Mouse (Mus musculus) CH12.LX (cell line): ENCODE data around the gene Hist1h2bh. TPM values are rescaled to one million over a fixed set of nuclear protein-coding genes. Genes with fewer than 3 reads are reported as not detected.

Source experiments
- DNase-seq: peaks from one replicate; pipeline ENCODE4 v3.0.0-alpha.2; 2013; ENCODE audit errors: extremely low read depth
- H3K27ac ChIP-seq: 2 replicates; pipeline ENCODE4 v1.5.1; 2012; ENCODE audit warnings: low read depth, mild to moderate bottlenecking, control low read depth, moderate library complexity; ENCODE audit not compliant: insufficient read depth
- H3K27me3 ChIP-seq: replicated peaks from 2 replicates; pipeline ENCODE3; 2012; ENCODE audit warnings: inconsistent platforms
- H3K36me3 ChIP-seq, 2 experiments: replicated peaks in 1 of 2; 2 replicates each; pipeline versions ENCODE3 to v1.6.1; 2012; ENCODE audit warnings: inconsistent platforms in 1 of 2, low read length in 1 of 2, mild to moderate bottlenecking in 1 of 2, mixed read lengths in 1 of 2, moderate library complexity in 1 of 2; ENCODE audit not compliant: control insufficient read depth in 1 of 2, insufficient read depth in 1 of 2
- H3K4me1 ChIP-seq, 2 experiments: 2 replicates each; pipeline ENCODE4 v1.6.1; 2012; ENCODE audit warnings: inconsistent platforms in 1 of 2, moderate library complexity in 1 of 2; ENCODE audit not compliant: insufficient read depth in 2 of 2, control insufficient read depth in 1 of 2
- H3K4me2 ChIP-seq: 2 replicates; pipeline ENCODE4 v1.6.1; 2012; ENCODE audit warnings: low read depth, mild to moderate bottlenecking, control low read depth; ENCODE audit not compliant: poor library complexity, insufficient read depth, severe bottlenecking
- H3K4me3 ChIP-seq, 3 experiments: fragments of 150-350 bp in 1 of 3; sonication (generic) in 1 of 3; replicated peaks in 1 of 3; 2 replicates each; pipeline versions ENCODE3 to v1.5.1; 2011 to 2012; ENCODE audit warnings: low read depth in 2 of 3, low read length in 2 of 3, mild to moderate bottlenecking in 2 of 3, moderate library complexity in 2 of 3, control low read depth in 1 of 3, improper control_type of control experiment in 1 of 3, inconsistent platforms in 1 of 3, mixed read lengths in 1 of 3; ENCODE audit not compliant: poor library complexity in 1 of 3
- H3K79me2 ChIP-seq: replicated peaks from 2 replicates; pipeline ENCODE4 v1.6.1; 2012; ENCODE audit warnings: mild to moderate bottlenecking, moderate library complexity; ENCODE audit not compliant: control insufficient read depth, poor library complexity, insufficient read depth, severe bottlenecking; ENCODE audit errors: extremely low read depth
- H3K9ac ChIP-seq: 2 replicates; pipeline ENCODE4 v1.6.1; 2012; ENCODE audit warnings: low read depth, mild to moderate bottlenecking, control low read depth, moderate library complexity; ENCODE audit not compliant: insufficient read depth
- H3K9me3 ChIP-seq: replicated peaks from 2 replicates; pipeline ENCODE3; 2012; ENCODE audit warnings: low read length, inconsistent platforms, mixed read lengths
- BHLHE40 ChIP-seq: IDR thresholded peaks from 2 replicates; pipeline ENCODE4 v1.6.1; 2011; ENCODE audit warnings: mild to moderate bottlenecking, low read depth, low read length, improper control_type of control experiment
- E2F4 ChIP-seq: IDR thresholded peaks from 2 replicates; pipeline ENCODE4 v1.6.1; 2011; ENCODE audit warnings: low read depth, low read length, improper control_type of control experiment; ENCODE audit not compliant: insufficient replicate concordance
- ELF1 ChIP-seq: IDR thresholded peaks from 2 replicates; pipeline ENCODE4 v1.6.1; 2014; ENCODE audit warnings: low read depth, mild to moderate bottlenecking, inconsistent platforms, low read length, improper control_type of control experiment
- HCFC1 ChIP-seq: IDR thresholded peaks from 2 replicates; pipeline ENCODE4 v1.6.1; 2012; ENCODE audit warnings: low read depth, mild to moderate bottlenecking, inconsistent platforms, low read length, improper control_type of control experiment
- JUN ChIP-seq: IDR thresholded peaks from 2 replicates; pipeline ENCODE4 v1.6.1; 2011; ENCODE audit warnings: low read depth, mild to moderate bottlenecking, low read length, improper control_type of control experiment, moderate library complexity; ENCODE audit not compliant: insufficient read depth
- JUND ChIP-seq: conservative IDR thresholded peaks from 2 replicates; pipeline ENCODE4 v1.6.1; 2011; ENCODE audit warnings: low read depth, low read length, improper control_type of control experiment
- MAFK ChIP-seq: IDR thresholded peaks from 2 replicates; pipeline ENCODE4 v1.6.1; 2011; ENCODE audit warnings: low read length, improper control_type of control experiment; ENCODE audit not compliant: insufficient replicate concordance
- MAX ChIP-seq: IDR thresholded peaks from 2 replicates; pipeline ENCODE4 v1.6.1; 2011; ENCODE audit warnings: low read length, improper control_type of control experiment
- MAZ ChIP-seq: IDR thresholded peaks from 2 replicates; pipeline ENCODE4 v1.6.1; 2012; ENCODE audit warnings: low read depth, mild to moderate bottlenecking, inconsistent platforms, low read length, improper control_type of control experiment, moderate library complexity
- MEF2A ChIP-seq: IDR thresholded peaks from 2 replicates; pipeline ENCODE4 v1.6.1; 2014; ENCODE audit warnings: low read depth, mild to moderate bottlenecking, inconsistent platforms, low read length, improper control_type of control experiment, borderline replicate concordance
- MYC ChIP-seq: IDR thresholded peaks from 2 replicates; pipeline ENCODE4 v1.6.1; 2011; ENCODE audit warnings: low read depth, mild to moderate bottlenecking, improper control_type of control experiment, low read length
- NELFE ChIP-seq: IDR thresholded peaks from 2 replicates; pipeline ENCODE4 v1.6.1; 2011; ENCODE audit warnings: low read depth, low read length, improper control_type of control experiment
- PAX5 ChIP-seq: IDR thresholded peaks from 2 replicates; pipeline ENCODE4 v1.6.1; 2012; ENCODE audit warnings: low read length, inconsistent platforms, mixed read lengths
- POLR2A ChIP-seq: IDR thresholded peaks from 2 replicates; pipeline ENCODE4 v1.6.1; 2011; ENCODE audit warnings: low read depth, mild to moderate bottlenecking, improper control_type of control experiment, low read length
- RAD21 ChIP-seq: IDR thresholded peaks from 2 replicates; pipeline ENCODE4 v1.6.1; 2011; ENCODE audit warnings: low read depth, mild to moderate bottlenecking, low read length, improper control_type of control experiment, moderate library complexity
- SIN3A ChIP-seq: IDR thresholded peaks from 2 replicates; pipeline ENCODE4 v1.6.1; 2012; ENCODE audit warnings: low read length, improper control_type of control experiment, inconsistent platforms
- TBP ChIP-seq: conservative IDR thresholded peaks from 2 replicates; pipeline ENCODE4 v1.6.1; 2011; ENCODE audit warnings: low read depth, low read length, improper control_type of control experiment
- USF1 ChIP-seq: IDR thresholded peaks from 2 replicates; pipeline ENCODE4 v1.6.1; 2014; ENCODE audit warnings: low read depth, mild to moderate bottlenecking, inconsistent platforms, low read length, improper control_type of control experiment
- ZC3H11A ChIP-seq: IDR thresholded peaks from 2 replicates; pipeline ENCODE4 v1.6.1; 2012; ENCODE audit warnings: low read depth, mild to moderate bottlenecking, inconsistent platforms, low read length, improper control_type of control experiment
- ZKSCAN1 ChIP-seq: IDR thresholded peaks from 2 replicates; pipeline ENCODE4 v1.6.1; 2012; ENCODE audit warnings: low read depth, inconsistent platforms, low read length, improper control_type of control experiment, borderline replicate concordance
- ZNF384 ChIP-seq: IDR thresholded peaks from 2 replicates; pipeline ENCODE4 v1.6.1; 2012; ENCODE audit warnings: low read depth, low read length, improper control_type of control experiment, inconsistent platforms
- dilution Hi-C: fragments of 300-500 bp; cut with MboI; formaldehyde crosslinking; loops from 2 replicates; pipeline ENCODE4 v1.14.3; 2020; ENCODE audit warnings: low sequenced_read_pairs; ENCODE audit not compliant: extremely low pct_unique_long_range_greater_than_20kb, extremely low pct_ligation_motif_present
- in situ Hi-C: fragments of 300-500 bp; cut with MboI; formaldehyde crosslinking; loops from 3 replicates; pipeline ENCODE4 v1.14.3; 2019; ENCODE audit warnings: low sequenced_read_pairs, low pct_ligation_motif_present, low pct_unique_long_range_greater_than_20kb, mixed read lengths
- polyA plus RNA-seq: library from polyadenylated mRNA; unstranded; fragments of >175 nt; gene quantifications from 2 replicates; pipeline ENCODE4 v1.2.1, GENCODE M21; 2012; ENCODE audit warnings: low read depth; ENCODE audit not compliant: insufficient read length
- total RNA-seq, 2 experiments: library from RNA; depleted of rRNA; stranded (reverse); fragments of 300-350 nt in 1 of 2; fragments of >200 nt in 1 of 2; gene quantifications; 2 replicates each; pipeline ENCODE4 v1.2.3; 2012 to 2014

The Hist1h2bh gene
- total and polyA plus RNA-seq, 3 experiments, result 0.77 to 261 (median 8.0) TPM

DNA sequence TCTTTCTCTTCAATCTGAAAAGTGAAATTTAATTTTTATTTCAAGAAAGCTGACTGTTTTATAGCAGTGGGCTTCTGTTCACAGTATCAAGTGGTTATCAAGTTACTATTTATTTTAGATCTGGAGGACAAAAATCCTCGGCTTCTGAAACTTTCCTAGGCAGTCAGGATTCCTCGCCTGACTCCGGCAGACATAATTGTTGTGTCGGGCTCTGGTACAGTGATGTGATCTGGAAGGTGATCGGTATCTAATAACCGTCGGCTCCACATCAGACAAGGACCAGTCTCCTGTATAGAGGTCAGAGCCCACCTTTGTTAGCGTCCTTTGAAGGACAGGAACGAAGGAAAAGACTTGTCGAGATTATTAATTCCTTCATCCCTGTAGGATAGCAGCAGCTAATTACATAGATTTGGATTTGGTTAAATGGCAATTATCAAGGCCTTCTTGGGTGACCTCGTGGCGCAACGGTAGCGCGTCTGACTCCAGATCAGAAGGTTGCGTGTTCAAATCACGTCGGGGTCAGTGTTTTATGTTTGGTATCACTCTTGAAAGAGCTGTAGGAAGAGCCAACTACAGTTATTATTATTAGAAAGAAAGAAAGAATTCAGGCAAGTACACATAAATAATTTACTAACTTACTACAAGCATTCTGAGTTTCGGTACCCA is 45.4 kb downstream of the Hist1h2bh start (continued):
- no peak for TF ChIP-seq ZC3H11A
- TF ChIP-seq, all 38 proteins: peak for 7

DNA sequence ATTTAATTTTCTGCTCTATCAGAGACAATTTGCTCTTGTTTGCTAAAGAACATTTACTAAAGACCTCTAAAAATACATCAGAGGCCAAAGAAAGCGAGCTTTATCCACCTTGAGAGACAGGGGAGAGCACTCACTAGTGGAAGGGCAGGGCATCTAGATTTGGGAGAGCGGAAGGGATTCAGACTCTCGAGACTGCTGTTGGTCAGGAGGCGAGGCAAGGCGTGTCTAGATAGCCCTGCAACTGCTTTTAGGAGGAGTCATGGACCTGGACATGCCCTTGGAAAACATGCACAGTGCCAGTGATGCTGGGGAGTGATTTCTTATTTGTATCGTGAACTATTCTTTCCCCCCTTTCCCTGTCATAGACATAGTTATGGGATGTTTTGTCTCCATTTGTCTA is 47.7 kb downstream of the Hist1h2bh start:
- Histone ChIP-seq H3K79me2 (no peaks in the 10 kb centered on the region), H3K9me3 (peaks cover 2% of the 10 kb centered on the region), H3K36me3 (no peaks in the 10 kb centered on the region), H3K9ac (no peak overlapping the region), H3K27me3 (peaks cover 2% of the 10 kb centered on the region), H3K4me1 (peaks cover 0 to 3% of the 10 kb centered on the region in 2 experiments; a peak in 2 of 4 replicates), H3K4me2 (no peak overlapping the region), H3K4me3 (no peak overlapping the region), H3K27ac (no peak overlapping the region)
- dilution Hi-C loops (no loop called here), in situ Hi-C loops (no loop called here)
- no peak for DNase-seq
- TF ChIP-seq MEF2A (no peak), E2F4 (no peak), MYC (no peak), MAX (no peak), USF1 (no peak), ZC3H11A (no peak), JUN (no peak), JUND (no peak), HCFC1 (no peak), MAZ (no peak)

- Histone ChIP-seq H3K36me3 (peaks cover 0 to 2% of the 10 kb centered on the region in 2 experiments), H3K4me3 (peak overlapping the region; percentile 27 to 43 (median 41))
- TF ChIP-seq RAD21 (no peak), ELF1 (no peak), PAX5 (no peak), ZNF384 (no peak), ZKSCAN1 (no peak), SIN3A (no peak), NELFE (no peak), MEF2A (no peak), TBP (peak; percentile 68; the same call in 1 of the 2 replicates), USF1 (no peak), POLR2A (peak; percentile 32; the same call in 1 of the 2 replicates), BHLHE40 (no peak), MAFK (no peak)
- TF ChIP-seq, all 38 proteins: peak for 2
- no peak overlapping the region for H3K9ac ChIP-seq
- peaks cover 2% of the 10 kb centered on the region for H3K27me3 ChIP-seq
- H3K9me3 ChIP-seq, result peaks cover 2% of the 10 kb centered on the region
- in situ Hi-C loops (no loop called here), dilution Hi-C loops (no loop called here)
- H3K79me2 ChIP-seq, result no peaks in the 10 kb centered on the region
- peak overlapping the region; percentile 93 for H3K4me2 ChIP-seq
- H3K4me1 ChIP-seq, result peaks cover 0 to 10% of the 10 kb centered on the region in 2 experiments; a peak in 2 of 4 replicates
- H3K27ac ChIP-seq, result no peak overlapping the region
- DNase-seq, result peak; percentile 34
Measured at GRCm38 (mm10) chr13:23491990-23492389, 51.2 kb downstream of the Hist1h2bh start.
